Mouse (Mus musculus): ENCODE measurements around the gene Pold1.

The Pold1 gene

DNA sequence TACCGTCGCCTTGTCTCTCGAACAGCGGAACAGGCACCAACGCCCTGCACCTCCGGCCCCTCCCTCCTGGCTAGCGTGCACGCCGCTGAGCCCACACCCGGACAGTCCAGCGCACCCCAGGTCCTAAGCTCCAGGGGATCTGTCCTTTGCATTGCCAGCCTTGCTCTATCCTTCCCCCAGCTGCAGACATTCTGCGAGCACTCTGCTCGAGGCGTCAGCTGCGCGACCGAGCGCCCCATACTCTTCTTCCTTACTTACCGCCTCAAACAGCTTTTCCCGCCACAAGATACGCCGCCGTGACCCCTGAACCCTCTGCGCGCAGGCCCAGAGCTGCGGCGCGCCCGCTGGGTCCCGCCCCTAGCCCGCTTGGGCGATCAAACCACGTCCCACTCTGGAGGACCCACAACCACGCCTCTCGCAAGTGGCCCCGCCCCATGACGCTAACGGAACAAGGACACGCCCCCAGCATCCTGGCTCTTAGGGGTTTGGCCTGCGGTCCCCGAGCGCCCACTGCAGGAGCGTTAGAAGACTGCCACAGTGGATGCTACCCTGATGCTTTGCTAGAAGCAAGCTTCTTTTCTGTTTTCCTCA lies at the start of gene Pold1:
Pold1 (minus strand) TSS at position 353 of the 591 bp plus-strand sequence.
- peak; percentile 100 for DNase-seq (ENCODE audit: low spot score)

DNA sequence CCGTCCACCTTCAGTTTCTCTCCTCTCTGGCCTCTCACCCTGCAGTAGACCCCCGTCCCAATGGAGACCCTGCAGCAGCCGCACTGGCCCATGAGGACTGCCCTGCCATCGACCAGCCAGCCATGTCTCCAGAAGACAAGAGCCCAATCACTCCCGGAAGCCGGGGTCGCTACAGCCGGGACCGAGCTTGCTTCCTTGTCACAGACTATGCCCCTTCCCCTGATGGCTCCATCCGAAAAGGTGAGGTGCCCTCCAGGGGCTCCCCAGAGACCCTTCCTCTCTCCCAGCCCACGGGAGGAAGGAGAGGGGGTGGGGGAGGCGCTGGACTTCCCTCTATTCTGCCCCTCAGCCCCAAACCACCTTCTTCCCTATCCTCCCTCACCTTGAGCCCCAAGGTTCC lies 49.7 kb upstream of the Pold1 start:
- no peak for DNase-seq (ENCODE audit: low spot score)

DNA sequence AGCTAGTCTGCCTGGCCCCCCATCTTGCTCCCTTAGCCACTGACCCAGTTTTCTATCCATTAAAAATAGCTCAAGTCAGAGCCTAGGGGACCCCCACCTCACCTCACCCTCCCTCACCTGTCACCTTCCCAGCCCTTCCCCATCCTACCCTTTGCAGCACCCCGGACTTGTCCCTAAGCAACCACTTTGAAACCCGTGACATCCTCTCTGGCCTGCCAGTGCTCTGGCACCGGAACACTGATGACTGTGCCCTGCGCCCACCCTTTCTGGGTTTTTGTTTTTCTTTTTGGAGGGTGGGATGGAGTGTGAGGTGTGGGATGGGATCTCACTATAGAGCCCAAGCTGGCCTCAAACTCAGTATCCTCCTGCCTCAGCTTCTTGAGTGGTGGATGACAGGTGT lies 49.0 kb upstream of the Pold1 start:
- DNase-seq (ENCODE audit: low spot score) = no peak

DNA sequence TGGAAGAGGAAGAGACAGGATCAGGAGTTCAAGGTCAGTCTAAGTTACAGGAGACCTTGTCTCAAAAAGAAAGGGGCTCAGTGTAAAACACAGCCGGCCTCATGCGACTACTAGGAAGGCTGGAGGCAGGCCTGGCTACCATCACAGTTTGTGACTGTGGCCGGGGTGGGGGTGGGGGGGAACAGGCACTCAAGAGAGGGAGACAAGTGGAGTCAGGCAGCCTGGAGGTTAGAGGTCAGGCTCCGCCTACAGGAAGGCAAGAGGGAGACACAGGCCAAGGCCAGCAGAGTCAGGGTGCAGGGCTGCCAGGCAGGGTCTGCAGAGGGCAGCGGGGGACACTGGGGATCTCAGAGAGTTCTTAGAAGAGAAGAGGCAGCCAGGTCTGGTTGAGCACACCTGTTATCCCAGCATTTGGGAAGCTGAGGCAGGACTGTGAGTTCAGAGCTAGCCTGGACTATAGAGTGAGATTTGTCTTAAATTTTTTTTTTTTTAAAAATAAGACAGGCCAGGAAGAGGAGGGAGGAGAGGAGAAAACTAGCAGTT lies 48.4 kb upstream of the Pold1 start:
- no peak for DNase-seq (ENCODE audit: low spot score)

DNA sequence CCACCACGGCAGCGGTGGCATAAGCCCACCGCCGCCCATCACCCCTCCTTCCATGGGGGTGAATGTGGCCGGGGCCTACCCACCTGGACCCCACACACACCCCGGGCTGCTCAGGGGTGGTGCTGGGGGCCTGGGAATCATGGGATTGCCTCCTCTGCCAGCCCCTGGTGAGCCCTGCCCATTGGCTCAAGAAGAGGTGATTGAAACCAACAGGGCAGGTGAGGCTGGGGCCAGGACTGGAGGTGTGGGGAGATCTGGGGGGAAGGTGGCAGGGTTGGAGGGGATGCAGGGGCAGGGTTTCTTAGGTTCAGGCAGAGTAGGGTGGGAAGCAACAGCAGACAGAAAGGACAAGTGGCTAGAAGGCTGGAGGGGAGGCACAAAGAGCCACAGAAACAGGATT lies 47.4 kb upstream of the Pold1 start:
- DNase-seq (ENCODE audit: low spot score) = no peak

DNA sequence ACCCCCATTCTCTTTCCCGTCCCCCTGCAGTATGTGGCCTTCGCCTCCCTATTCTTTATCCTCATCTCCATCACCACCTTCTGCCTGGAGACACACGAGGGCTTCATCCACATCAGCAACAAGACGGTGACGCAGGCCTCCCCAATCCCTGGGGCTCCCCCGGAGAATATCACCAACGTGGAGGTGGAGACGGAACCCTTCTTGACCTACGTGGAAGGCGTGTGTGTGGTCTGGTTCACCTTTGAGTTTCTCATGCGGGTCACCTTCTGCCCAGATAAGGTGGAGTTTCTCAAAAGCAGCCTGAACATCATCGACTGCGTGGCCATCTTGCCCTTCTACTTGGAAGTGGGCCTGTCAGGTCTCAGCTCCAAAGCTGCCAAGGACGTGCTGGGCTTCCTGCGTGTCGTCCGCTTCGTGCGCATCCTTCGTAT lies 46.5 kb upstream of the Pold1 start:
- DNase-seq (ENCODE audit: low spot score) = no peak

DNA sequence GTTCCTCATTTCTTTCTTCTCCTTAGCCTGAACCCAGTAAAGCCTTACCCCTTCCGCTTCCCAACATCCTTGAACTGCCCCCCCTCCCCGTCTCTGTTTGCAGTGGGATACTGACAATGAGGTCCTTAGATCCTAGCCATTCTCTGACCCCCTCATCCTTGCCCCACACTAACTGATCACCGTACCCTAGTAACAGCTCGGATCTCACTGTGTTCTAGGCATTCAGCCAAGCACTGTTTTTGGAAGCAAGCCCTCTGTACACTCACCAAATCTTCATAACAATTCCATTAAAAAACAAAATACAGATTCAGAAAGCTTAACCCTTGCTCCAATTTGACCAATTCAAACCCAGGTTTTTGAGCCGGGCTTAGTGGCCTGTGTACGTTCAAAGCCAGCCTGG lies 45.6 kb upstream of the Pold1 start:
- no peak for DNase-seq (ENCODE audit: low spot score)

DNA sequence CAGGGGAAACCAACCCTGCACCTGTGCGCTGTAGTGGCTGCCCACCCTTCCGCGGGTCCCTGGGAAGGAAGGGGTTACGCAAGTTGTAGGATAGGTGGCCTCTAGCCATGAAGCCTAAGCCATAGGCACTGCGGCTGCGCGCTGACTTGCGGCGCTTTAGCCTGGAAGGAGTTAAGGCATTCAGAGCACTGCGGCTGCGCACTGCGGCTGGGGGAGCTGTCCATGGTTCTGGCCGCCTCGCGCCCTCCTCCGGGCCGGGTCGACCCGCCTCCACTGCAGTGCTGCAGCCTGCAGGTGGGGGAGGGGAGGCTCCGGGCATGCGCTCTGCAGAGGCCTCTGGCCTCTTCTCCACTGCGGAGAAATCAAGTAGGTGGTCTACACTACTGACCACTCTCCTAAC lies 45.1 kb upstream of the Pold1 start:
- peak; percentile 38 for DNase-seq (ENCODE audit: low spot score)

DNA sequence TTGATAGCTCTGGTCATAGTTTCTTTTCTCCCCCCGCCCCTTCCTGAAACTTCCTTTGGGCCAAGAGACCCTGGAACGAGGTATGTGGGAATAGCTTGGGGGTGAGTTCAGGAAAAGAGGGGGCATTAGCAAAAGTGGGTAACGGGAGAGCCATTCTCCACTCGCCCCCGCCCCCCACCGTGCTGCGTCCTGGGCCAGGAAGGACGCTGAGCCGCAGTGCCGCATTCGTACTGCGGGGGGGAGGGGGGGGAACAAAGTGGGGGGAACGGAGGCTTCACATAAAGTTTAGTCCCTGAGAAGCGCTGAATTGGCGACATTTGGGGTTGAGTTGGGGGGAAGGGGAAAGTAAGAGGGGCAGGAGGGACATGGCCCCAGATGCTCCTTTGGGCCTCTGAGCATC lies 44.4 kb upstream of the Pold1 start:
- no peak for DNase-seq (ENCODE audit: low spot score)

DNA sequence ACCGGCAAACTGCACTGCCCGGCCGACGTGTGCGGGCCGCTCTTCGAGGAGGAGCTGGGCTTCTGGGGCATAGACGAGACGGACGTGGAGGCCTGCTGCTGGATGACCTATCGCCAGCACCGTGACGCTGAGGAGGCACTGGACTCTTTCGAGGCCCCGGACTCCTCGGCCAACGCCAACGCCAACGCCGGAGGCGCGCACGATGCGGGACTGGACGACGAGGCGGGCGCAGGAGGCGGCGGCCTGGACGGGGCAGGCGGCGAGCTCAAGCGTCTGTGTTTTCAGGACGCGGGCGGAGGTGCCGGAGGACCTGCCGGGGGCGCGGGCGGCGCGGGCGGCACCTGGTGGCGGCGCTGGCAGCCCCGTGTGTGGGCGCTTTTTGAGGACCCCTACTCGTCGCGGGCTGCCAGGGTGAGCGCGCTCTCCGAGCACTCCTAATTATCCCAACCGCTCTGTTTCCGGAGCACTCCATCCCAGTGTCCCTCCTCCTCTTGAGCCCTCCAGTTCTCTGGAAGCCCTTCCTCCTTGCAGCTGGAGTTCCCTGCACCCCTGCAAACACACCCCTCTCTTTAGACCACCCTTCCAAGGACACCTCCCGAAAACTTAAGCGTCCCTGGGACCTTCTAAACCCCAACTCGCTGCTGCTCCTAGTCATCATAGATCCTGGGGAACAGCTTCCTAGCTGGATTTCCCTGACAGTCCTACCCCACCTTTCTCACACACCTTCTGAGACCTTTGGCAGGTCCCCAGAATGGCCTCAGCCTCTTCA lies 42.9 kb upstream of the Pold1 start:
- DNase-seq (ENCODE audit: low spot score) = no peak

DNA sequence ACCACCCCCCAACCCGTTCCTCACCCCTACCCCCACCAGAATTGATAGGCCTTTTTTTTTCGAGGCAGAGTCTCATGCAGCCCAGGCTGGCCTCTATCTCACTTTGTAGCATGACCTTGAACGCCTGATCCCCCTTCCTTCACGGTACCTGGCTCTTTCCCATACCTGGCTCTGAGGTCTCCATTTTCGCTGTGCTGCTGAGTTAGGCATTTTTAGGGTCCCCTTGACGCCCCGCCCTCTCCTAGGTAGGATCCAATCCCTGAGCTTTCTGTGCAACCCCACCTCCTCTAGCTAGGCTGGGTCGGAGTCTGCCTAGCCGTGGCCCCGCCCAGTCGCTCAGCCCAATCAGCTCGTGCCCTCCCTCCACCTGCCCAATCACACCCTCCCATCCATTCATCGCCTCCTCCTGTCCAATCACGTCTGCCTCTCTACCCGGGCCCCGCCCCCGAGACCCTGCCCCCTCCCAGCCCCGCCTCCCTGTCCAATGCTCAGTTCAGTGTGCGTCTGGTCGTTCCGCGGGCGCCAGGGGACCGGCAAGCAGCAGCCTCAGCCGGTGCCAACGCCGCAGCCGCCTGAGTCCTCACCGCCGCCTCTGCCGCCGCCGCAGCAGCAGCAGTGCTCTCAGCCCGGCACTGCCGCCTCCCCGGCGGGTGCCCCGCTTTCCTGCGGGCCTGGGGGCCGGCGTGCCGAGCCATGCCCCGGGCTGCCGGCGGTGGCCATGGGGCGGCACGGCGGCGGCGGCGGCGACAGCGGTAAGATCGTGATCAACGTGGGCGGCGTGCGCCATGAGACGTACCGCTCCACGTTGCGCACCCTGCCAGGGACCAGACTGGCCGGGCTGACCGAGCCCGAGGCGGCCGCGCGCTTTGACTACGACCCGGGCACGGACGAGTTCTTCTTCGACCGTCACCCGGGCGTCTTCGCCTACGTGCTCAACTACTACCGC lies 42.0 kb upstream of the Pold1 start, which contains the start of gene Kcnc3:
Kcnc3 (plus strand) TSS at position 263 of the 946 bp plus-strand sequence.
- peak; percentile 54 for DNase-seq (ENCODE audit: low spot score)

DNA sequence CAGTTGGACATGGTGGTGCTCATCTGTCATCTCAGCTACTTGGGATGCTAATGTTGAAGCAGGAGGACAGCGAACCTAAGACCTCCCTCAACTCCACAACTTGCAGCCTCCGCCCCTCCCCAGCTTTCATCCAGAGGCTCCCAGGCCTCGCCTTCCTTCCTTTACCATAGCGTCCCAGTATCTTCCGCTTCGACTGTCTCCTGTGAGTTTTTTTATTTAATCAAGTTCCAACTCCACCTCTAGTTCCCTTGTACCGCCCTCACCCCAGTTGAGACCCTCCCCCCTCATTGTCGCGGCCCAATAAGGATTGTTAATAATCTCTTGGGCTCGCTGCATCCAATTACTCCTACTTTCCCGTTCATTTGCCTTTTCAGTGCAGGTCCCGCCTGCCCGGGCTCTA lies 41.3 kb upstream of the Pold1 start:
- no peak for DNase-seq (ENCODE audit: low spot score)

DNA sequence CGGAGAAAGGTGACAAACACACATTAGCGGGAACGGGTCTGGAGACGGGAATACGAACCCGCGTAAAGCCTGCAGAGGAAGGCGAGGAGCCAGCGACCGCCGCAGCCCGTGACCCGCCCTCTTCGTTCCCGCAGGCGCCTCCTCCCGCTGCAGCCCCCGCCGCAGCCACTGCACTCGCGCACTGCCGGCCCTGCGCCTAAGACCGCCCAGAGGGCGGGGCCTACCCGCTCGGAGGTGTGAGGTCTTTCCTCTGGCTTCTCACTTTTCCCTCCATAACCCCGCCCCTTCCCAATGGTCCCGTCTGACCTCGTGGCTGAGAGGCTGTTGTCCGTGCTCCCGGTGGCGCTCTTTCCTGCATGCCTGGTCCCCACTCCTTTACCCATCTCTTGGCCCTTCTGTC lies 40.5 kb upstream of the Pold1 start:
- no peak for DNase-seq (ENCODE audit: low spot score)

DNA sequence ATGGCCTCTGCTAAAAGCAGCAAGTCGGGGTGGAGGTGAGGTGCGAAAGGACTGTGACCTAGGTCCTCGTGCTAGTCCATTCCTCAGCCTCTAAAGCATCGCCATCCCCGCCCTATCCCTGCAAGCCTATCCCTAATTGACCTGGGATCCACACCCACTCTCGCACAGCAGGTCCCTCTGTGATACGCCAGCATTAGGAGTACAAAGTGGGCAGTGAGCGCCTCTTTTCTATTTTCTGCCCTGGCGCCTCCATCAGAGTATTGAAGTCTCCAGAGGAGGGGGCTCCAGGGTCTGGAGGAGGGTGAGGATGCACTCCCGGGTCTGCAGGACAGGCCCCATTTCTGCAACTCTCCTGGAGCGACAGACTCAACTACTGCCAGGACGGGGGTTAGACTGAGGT lies 39.7 kb upstream of the Pold1 start:
- no peak for DNase-seq (ENCODE audit: low spot score)

DNA sequence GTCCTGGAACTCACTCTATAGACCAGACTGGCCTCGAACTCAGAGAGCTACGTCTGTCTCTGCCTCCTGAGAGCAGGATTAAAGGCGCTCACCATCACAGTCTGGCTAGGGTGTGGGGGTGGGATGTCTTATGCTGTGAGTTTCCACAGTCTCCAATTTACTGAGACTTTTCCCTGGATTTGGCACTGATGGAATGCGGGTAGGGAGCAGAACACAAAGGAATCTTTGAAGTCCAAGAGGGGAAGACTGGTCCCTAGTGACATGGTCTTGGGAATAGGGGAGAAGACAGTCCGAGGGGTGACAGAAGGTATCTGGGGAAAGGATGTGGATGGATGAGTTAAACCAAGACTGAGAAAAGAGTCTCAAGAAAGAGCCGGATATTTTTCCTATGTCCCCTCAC lies 39.0 kb upstream of the Pold1 start:
- no peak for DNase-seq (ENCODE audit: low spot score)

DNA sequence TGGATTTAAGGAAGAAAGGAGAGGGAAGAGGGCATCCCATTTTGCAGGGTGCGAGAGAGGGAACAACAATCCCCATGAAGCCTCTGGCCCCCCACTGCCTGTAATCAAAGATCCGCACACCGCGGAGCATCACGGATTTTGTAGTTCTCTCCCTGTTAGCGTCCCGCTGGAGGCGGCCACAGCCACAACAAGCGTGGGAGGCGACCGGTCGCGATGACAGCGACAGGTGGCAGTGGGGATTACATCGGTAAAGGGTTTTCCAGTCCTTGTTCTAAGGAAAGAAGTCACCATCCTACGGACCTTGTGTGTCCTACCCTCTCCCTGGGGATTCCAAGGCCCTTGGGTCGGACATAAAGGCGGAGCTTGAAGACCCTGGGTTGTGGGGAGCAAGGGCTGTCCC lies 38.3 kb upstream of the Pold1 start:
- DNase-seq (ENCODE audit: low spot score) = no peak

DNA sequence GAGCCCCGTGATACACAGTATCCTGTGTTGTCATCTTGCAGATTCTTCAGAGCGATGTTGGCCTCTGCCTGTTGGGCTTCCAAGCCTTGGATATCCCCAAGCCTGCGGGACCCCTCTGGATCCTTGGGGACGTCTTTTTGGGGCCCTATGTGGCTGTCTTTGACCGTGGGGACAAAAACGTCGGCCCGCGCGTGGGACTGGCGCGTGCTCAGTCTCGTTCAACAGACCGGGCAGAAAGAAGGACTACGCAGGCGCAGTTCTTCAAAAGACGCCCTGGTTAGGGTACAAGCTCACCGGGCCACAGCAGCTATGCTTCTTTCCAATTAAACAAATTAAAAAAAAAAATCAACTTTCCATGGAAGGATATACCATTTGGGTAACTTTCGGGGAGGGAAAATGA lies 37.9 kb upstream of the Pold1 start:
- DNase-seq (ENCODE audit: low spot score) = no peak

DNA sequence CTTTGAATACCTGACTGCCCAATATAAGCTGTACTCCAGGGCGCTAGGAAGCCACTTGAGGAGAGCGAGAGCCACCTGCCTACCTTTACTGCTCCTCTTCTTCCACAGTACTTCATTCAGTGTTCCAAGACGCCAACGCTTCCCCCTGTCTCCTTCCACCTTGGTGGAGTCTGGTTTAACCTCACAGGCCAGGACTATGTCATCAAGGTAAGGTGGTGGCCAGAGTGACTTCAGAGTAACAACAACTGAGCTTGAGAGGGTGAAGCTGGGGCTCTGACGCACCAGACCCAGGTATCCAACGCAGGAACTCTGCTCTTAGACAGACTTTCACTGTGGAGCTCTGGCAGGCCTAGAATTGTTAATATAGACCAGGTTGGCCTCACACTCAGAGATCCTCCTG lies 37.0 kb upstream of the Pold1 start:
- no peak for DNase-seq (ENCODE audit: low spot score)

DNA sequence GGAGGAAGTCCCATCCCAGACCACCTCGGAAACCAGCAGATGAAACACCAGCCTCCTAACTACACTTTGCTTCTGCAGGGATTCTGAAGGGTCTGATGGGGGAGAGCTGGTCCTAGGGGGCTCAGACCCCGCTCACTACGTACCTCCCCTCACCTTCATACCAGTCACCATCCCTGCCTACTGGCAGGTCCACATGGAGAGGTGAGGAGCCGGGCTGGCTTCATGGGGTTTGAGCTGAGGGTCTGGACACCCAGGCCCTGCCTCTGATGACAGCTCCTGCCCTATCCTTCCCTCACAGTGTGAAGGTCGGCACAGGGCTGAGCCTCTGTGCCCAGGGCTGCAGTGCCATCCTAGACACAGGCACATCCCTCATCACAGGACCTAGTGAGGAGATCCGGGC lies 36.3 kb upstream of the Pold1 start:
- no peak for DNase-seq (ENCODE audit: low spot score)

DNA sequence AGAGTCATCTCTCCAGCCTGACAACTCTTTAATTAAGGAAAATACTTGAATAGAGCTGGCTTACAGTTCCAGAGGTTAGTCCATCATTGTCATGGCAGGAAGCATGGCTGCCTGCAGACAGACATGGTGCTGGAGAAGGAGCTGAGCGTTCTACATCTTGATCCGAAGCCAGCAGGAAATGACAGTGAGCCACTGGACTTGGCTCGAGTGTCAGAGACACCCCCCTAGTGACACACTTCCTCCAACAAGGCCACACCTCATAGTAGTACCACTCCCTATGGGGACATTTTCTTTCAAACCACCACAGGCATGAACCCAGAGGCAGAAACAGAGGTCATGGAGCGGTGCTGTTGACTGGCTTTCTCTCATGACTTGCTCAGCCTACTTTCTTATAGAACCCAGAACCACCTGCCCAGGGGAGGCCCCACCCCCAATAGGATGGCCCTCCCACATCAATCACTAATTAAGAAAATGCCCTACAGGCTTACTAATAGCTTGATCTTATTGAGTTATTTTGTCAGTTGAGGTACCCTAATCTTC lies 35.7 kb upstream of the Pold1 start:
- DNase-seq (ENCODE audit: low spot score) = no peak

DNA sequence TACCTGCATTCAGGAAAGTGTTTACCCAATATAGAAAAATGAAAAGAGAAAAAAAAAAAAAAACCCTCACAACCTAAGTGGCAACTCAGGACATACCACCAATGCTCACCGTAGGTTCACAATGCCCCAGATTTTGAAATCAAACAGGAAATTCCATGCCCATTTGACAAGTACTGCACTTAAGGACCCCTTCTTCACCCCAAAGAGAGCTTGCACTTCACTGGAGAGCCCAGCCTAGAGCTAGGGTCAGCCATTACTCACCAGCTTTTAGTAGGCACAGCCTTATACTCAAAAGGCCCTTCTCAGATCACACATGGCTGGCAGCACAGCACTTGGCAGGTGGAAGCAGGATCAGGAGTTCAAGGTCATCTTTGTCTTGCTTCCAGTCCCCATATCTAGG lies 34.5 kb upstream of the Pold1 start:
- DNase-seq (ENCODE audit: low spot score) = no peak

DNA sequence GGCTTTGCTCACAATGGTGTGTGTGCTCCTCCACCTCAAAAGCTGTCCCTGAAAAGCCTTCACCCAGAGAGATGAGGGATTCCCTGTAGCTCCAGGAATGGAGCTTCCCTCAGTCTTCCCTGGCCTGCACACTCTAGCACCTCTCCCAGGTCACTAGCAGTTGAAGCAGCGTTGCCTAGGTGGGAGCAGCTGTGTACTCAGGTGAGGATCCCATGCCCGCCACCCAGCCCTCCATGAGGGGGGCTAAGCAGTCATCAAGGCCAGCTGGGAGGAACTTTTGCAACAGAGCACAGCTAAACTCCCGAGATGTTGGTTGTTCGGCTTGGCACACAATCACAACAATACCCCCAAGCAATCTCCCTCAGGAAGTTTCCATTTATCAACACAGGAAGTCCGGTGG lies 34.1 kb upstream of the Pold1 start:
- DNase-seq (ENCODE audit: low spot score) = no peak
